Mouse (Mus musculus) layer of hippocampus, postnatal 36 days (tissue): Measurements from ENCODE around the gene Kdelc2. TPM values are rescaled to one million over a fixed set of nuclear protein-coding genes. Genes with fewer than 3 reads are reported as not detected.
A peak's percentile ranks its signal among the peaks of the same experiment; 100 is the strongest.

Source experiments
- DNase-seq, 2 experiments: peaks; one replicate each; pipeline ENCODE4 v3.0.0; 2022
- total RNA-seq, 2 experiments: library from RNA; stranded (reverse); gene quantifications; 2 replicates each; pipeline ENCODE4 v1.2.3; 2021

Kdelc2 gene
- total RNA-seq, 2 experiments from 2014 or later = 4.6 to 4.8 TPM

DNA sequence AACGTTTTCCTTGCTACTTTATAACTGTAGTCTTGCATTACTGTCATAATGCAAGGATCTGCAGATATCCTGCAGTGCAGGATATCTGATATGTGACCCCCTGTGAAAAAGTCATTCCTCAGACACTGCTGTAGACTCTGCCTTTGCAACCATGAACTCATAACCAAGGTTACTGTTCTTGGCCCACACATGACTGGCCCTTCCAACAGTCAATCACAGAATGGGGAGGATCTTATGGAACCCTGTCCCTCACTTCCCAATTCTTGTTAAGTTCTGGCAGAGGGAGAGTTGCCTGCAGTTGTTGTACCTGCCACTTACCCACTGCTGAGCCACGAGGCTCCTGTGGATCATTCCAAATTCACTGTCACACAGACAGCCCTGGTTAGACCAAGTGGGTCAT is 3.6 kb downstream of the Kdelc2 start:
- no peak for DNase-seq

DNA sequence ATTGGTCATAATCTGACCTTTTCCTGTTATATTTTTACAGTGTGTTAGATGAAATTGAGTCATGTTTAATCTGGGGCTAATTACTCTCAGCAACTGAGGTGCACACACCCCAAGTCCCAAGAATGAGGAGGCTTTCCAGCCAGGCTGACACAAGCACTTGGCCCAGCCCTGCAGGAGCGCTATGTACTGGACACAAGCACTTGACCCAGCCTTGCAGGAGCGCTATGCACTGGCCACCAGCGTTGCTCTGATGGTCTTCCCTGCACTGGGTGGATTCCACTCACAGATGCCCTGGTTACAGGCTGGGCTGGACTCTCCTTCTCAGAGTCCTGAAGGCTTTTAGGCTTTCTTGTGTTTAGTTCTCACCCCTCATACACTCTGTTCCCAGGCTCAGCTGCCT is 5.3 kb downstream of the Kdelc2 start:
- no peak for DNase-seq

DNA sequence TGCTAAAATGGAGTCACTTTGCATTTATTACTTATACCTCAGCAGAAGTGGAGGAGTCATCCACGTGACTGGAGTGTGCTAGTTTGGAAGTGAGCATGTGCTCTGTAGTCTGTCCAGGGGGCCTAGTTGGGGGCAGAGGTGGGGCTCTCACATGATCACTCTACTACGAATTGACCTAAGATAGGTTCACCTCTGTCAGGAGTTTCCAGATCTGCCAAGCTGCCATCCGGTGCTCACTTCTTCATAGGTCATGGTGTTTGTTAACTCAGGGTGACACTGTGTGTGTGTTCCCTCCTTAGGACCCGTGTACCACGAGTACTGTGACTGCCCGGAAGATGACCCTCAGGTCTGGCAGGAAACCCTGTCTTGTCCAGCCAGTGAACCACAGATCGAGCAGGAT is 6.3 kb downstream of the Kdelc2 start:
- DNase-seq = no peak

DNA sequence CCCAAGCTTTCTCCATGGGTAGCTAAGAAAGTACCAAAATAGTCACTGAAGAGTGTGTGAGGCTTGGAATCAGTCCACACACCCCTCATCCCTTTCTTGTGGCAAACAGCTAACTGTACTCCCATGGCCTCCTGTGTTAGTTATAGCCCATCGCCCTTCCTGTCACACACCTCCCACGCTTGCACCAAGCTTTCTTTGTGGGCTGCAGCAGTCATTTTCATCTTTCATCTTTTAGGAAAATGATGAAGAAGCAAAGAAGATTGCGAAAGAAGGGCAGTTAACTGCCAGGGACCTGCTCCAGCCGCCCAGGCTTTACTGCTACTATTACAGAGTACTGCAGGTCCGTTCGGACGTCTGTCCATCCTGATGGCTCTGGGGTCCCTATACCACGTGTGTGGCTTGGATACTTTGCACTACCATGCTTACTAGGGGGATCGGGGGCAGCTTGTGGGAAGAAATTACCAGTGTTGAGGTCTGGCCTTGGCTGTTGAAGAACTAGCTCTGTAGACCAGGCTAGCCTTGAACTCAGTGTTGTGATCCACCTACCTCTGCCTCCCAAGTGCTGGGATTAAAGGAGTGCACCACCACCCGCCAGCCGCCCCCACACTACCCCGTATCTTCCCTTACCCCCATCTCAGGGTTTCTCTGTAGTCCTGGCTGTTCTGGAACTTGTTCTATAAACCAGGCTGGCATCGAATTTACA is 14.0 kb downstream of the Kdelc2 start:
- no peak for DNase-seq

DNA sequence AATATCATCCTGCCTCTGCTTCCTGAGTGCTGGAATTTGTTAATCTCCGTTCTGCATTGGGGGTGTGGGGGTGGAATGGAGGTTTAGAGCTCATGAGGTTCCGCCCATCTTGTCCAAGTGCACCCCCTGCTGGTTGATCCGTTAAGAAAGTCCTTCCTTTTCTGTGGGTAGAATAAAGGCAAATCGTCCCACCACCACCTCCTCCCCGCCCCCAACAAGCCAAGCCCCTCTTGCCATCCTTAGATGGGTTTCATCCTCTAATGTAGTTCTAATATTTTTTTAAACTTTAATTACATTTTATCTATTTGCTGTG is 14.5 kb downstream of the Kdelc2 start:
- DNase-seq = no peak

DNA sequence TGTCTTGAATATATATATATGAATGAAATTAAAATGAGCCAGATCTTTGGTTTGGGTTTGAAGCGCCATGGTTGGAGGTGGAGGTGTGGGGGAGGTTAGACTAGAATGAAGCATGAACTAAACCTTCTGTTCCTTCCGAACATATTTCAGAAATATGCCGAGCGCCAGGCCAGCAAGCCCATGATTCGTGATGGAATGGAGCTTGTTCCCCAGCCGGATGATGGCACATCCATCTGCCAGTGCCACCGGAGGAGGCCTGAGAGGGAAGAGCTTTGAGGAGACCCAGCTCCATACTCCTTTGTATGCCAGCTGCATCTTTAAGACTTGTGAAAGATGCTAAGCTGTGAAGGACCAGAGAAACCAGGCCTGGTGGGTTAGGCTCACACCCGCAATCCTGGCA is 15.7 kb downstream of the Kdelc2 start:
- peak in 1 of 2 experiments; percentile 12 for DNase-seq

DNA sequence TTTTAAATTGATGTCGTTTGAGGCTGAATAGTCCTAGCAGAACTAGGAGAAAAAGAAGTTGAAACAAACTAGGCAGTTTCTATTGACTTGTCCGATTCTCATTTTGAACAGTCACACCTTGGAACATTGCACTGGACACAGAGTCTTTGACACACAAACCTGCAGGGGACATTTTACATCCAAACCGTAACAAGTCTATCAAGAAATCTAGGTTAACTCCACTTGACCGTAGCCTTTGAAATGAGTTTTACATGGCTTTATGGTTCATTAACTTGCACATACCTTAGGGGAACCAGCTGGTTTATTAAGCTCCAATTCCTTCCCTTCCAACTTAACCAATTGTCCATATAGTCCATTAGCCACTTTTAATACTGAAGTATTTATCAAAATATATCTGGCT is 16.9 kb downstream of the Kdelc2 start:
- DNase-seq = no peak

DNA sequence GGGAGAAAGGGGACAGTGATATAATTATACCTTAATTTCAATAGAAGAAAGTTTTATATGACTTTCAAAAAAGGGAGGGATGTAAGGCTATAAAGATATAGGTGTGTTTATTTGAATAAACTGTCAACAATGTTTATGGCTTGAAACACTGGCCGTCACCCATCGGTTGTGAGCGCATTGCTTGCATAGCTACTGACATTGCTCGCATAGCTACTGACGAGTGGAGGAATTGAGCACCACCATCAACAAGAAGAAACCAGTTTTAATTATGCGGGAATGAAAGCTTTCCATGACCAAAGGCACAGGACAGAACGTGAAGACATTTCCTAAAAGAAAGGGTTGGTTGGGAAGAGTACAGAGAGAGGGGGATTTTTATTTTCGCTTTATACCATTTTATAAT is 17.3 kb downstream of the Kdelc2 start:
- no peak for DNase-seq

DNA sequence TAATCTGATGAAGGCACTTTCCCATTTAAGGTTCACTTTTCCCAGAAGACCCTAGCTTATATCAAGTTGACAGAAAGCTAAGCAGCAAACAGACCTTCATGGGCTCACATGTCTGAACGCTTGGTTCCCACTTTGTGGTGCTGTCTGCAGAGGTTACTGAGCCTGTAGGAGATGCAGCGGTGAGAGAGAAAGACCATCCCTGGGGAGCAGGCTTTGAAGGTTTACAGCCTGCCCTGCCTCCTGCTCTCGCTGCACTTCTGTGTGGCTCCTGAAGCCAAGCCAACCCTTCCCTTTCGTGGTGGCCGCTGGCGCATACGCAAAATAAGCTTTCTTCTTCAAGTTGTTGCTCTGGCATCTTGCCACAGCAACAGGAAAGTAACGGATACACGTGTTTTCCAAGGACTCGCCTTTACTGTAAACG is 18.5 kb downstream of the Kdelc2 start, which contains the start of gene 4930550C14Rik:
Gene 4930550C14Rik, plus strand, starts transcription at position 35 of the 421 bp plus-strand sequence.
- DNase-seq = peak in 1 of 2 experiments; percentile 11

DNA sequence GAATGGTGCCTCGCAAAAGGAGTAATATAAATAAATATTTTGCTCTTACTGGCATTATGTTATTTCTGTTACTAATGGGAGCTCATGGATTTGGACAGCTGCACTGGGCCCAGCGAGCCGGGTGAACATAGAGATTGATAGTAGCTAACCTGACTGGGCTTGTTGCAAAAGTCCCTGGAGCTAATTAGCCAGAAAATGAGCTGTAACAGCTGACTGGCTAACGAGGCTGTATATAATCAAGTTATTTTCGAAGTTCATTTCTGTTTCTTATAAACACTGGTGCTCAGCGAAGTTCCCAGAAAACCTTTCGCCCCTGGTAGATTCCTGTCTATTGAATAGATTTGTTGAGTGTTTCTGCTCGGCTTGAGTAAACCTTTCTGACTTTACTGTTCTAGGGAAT is 19.2 kb downstream of the Kdelc2 start:
- DNase-seq = no peak

DNA sequence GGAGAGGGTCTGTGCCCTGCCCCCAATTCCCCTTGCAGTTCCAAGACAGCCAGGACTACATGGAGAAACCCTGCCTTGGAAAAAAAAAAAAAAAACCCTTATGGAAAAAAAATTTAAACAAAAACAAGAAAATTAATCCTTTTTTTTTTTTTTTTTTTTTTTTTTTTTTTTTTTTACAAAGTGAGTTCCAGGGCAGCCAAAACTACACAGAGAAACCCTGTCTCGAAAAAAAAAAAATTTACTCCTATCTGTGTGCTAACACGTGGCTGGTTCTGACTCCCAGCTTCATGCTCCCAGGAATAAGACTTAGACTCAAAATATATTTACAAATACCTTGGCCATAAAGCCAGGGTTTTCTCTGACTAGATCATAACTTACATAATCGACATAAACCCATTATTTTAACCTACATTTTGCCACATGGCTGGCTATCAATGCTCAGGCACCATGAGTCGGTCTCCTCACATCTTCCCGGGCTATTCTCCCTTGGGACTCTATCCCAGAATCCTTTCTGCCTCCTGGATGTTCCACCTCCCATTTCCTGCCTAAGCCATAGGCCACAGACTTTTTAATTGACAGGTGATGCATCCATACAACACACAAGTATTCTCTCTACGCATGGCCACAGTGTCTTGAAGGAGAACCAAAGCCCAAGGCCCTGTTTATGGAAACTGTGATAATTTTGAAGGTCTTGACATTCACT is 20.4 kb downstream of the Kdelc2 start:
- DNase-seq = no peak

DNA sequence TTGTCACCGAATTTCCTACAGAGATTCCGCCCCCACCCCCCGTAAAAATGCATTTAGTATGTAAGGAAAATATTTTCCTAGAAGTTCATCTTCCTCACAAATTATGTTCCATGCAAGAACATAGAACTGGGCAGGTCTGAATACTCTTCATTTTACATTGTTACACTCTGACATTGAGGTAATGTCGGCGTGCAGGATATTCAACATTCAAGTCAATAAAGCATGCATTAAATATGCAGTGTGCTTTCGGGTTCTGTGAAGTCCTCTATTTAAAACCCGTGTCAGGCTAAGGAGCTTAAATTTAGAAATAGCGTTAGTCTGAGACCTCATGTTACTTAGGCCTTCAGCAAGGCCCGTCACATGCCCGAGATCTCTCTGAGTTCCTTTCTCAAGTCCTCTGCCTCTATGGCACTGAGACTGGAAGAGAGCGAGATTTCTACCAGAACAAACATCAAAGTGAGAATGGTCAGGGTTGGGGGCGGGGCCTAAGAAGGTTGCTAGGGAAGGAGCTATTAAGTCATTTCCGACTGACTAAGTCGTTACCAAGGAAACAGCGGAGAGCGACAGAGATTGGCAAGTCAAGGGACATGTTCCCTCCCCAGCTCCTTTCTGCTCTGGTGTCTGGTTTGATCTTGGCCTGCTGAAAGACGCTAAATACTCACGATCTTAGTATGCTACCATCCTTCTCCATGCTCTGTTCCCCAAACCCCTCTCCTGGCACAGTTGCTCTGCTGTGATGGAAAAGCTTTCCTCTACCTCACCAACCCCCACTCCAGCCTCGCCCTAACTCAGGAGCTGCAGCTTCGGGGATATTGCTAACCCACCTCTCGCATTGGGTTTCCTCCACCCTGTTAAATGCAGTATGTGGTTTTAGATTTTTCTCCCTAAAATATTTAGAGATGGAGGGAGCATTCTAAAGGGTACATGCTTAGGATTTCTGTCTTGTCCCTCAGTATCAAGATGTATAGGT is 21.2 kb downstream of the Kdelc2 start:
- DNase-seq = peak; percentile 59

DNA sequence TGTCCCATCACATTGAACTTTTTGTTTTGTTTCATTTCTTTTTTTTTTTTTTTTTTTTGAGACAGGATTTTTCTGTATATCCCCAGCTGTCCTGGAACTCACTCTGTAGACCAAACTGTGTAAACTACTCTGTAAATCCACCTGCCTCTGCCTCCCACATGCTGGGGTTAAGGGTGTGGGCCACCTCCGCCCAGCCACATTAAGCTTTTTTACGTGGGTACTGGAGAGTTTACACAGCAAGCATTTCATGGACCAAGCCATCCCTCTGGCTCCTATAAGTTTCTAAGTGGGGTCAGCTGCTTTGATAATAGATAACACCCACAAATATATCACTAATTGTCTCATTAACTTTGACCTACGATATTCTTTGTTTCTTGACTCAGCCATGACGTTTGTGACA is 24.7 kb downstream of the Kdelc2 start:
- DNase-seq = no peak

DNA sequence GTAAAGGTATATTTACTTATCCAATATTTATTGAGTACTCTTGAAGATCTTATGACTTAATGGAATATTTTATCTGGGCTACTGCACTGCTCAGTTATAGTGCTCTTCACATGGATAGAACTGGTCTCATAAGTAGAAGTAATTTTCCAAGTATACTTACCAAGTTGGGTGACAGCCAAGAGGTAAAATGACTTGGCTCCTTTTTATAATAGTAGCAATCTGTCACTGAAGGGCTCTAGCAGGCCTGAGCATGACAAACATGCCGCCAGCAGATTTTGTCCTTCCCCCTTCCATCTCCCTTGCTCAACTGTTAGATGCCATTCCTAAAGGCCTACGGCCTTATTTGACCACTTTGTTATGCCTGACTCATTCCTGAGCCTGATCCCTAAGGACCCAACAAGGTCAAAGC is 25.1 kb downstream of the Kdelc2 start:
- DNase-seq = no peak

DNA sequence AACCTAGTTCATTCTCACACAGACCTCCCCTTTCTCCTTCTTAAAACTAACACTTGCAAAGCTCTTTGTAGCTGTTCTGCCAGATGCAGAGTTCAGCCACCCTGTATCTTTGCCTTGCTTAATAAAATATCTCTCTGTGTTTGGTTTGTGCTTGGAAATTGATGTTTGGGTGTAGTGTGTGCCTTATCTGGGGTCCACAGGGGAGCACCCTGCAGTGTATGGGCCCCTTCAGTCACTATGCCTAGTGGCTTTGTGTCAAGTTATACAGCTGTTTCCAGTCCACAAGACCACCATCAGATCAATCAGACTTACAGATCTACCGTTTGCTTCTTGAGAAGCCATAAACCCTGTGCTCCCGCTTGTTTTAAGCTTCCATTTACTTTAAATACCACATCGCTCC is 25.6 kb downstream of the Kdelc2 start:
- DNase-seq = no peak

DNA sequence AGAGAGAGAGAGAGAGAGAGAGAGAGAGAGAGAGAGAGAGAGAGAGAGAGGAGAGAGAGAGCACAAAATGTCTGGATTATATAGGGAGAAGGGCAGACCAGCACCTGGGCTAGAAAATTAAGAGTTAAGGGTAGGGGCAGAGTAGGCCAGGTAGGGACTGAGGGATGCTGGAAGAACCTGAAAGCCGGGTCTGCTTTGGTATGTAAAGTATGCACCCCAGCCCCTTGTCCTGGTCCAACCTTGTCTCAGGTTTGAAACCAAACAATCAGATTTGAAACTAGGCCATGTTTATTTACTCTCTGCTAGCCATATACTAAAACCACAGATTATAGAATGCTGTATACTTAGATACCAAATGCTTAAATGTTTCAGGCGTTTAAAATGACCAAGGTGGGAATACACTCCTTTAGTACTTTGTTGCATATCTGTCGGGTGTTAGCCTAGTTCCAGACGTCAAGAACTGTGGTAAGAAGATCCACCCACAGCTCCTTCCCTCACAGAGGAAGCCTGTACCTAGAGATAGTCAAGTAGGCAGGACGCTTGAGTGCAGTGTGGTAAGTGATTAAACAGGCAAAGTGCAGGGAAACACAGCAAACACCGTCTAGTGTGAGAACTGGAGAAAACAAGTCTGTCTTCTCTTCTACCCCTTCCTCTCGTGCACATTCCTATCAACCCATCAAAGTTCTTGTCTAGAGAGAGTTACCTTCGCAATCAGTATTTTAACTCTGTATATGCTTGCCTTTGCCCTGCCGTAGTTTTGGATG is 38.5 kb downstream of the Kdelc2 start:
- DNase-seq = no peak

DNA sequence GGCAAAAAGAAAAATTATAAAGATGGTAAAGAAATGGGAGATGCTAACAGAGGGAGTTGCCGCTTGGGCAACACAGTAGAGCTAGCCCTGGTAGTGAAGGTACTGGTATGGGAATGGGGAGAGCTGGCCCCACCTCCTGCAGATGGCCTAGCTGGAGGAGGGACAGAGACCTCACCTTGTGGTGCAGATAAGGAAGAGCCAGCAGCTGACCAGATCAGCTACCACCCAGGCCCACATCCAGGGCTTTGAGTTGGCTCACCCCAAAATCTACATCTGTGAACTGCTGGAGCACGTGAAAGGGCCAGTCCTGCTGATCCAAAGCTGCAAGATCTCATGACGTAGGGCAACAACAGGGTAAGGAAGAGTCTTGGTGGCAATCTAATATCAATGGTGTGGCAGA is 42.9 kb downstream of the Kdelc2 start:
- no peak for DNase-seq

DNA sequence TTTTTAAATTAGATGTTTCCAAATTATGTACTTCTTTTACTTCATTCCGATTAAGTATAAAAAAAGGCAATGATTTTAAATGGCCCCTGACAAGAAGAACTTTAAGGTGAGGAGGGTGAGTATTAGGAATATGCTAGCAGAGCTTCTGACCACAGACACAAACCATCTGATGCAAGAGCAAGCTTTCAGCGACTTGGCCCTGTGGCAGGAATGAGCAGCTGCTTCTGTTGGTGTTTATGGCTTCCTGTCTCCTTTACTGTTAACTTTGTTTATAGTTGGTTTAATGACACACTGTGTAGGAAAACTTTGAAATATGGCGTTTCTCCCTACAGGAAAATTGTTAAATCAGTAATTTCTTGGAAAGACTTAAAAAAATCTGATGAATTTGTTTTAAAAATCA is 43.8 kb downstream of the Kdelc2 start:
- DNase-seq = no peak

DNA sequence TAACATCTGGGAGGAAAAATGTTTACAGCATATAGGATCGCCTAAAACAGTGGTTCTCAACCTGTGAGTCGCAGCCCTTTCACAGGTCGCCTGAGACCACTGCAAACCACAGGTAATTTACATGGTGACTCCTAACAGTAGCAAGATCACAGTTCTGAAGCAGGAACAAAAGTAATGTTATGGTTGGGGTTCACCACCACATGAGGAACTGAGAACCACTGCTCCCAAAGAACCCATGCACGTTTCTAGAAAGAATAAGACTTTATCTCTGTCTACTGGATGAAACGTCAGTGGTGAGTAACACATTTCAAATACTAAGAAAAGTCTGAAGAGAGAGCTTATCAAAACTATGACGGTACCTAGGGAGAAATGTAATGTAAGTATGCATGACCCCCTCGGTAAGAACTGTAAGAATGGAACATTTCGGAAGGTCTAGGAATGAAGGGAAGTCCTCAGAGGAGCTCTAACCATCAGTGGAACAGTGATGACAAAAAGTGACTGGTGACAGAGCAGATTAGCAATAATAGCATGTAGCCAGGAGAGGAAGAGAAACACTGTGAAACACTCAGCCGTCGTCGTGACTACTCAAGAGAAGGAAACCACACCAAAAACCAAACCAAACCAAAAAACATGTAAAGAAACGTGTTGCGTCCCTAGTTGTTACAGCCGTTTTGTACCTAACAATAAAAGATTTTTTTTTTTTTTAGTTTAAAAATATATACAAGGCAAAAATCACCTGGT is 52.2 kb downstream of the Kdelc2 start:
- no peak for DNase-seq

DNA sequence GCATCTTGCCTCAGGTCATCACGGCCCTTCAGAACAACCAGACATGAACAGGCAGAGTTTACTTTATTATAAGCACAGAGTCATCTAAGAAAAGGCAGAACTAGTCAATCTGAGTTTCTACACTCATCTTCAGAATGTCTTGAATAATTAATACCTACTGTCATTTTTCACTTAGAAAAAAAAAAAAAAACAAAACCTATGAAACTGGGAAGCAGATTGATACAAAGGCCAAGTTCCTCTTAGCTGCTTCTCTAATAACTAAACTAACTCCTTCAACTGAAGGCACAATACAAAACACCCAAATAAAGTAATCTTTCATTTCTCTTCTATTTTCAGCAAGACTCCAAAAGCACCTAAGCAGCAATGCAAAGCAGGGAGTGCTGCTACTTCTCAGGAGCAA is 66.8 kb downstream of the Kdelc2 start:
- no peak for DNase-seq
